Mouse (Mus musculus) kidney, embryonic 15.5 days (tissue): ENCODE results near the gene Myh7b. TPM values are rescaled to one million over a fixed set of nuclear protein-coding genes. Genes with fewer than 3 reads are reported as not detected.

Experiments
- ATAC-seq: fragments of 200-750 bp; cut with Nextera tagmentation; replicated peaks from 2 replicates; pipeline ENCODE4 v1.8.0; 2017; ENCODE audit warnings: moderate TSS enrichment; ENCODE audit not compliant: low FRiP score
- H3K27ac ChIP-seq: fragments of 300-500 bp; sonication (generic); 2 replicates; pipeline ENCODE4 v1.5.1; 2015; ENCODE audit warnings: mild to moderate bottlenecking, inconsistent platforms
- H3K27me3 ChIP-seq: fragments of 300-500 bp; sonication (generic); 2 replicates; pipeline ENCODE4 v1.6.1; 2015; ENCODE audit warnings: inconsistent platforms
- H3K36me3 ChIP-seq: fragments of 300-500 bp; sonication (generic); 2 replicates; pipeline ENCODE4 v1.6.1; 2015; ENCODE audit warnings: inconsistent platforms
- H3K4me1 ChIP-seq: fragments of 300-500 bp; sonication (generic); 2 replicates; pipeline ENCODE4 v1.6.1; 2015; ENCODE audit warnings: inconsistent platforms
- H3K4me2 ChIP-seq: fragments of 300-500 bp; sonication (generic); 2 replicates; pipeline ENCODE4 v1.6.1; 2015; ENCODE audit warnings: moderate library complexity, mild to moderate bottlenecking, inconsistent platforms
- H3K4me3 ChIP-seq: fragments of 300-500 bp; sonication (generic); replicated peaks from 2 replicates; pipeline ENCODE4 v1.5.1; 2015; ENCODE audit warnings: mild to moderate bottlenecking, inconsistent platforms
- H3K9ac ChIP-seq: fragments of 300-500 bp; sonication (generic); 2 replicates; pipeline ENCODE4 v1.6.1; 2015; ENCODE audit warnings: mild to moderate bottlenecking, inconsistent platforms
- H3K9me3 ChIP-seq: fragments of 300-500 bp; sonication (generic); replicated peaks from 2 replicates; pipeline ENCODE4 v1.6.1; 2016; ENCODE audit warnings: inconsistent platforms
- WGBS: fragments of 180-500 bp; shearing (Covaris S2); methylation state at CpG from one replicate; pipeline ENCODE4 v1.1.7; 2015; ENCODE audit warnings: mixed read lengths; 5-methylcytosine and 5-hydroxymethylcytosine counted together
- polyA plus RNA-seq: library from polyadenylated mRNA; unstranded; fragments of >200 nt; fragmentation: Nextera tagmentation; extraction: Ambion mirVana; gene quantifications from 2 replicates; pipeline ENCODE4 v1.2.1, GENCODE M21; 2015

Myh7b gene
- polyA plus RNA-seq, 1 experiment from 2014 or later, result 0.93 TPM

- Histone ChIP-seq H3K27ac (no peak overlapping the region), H3K4me2 (no peak overlapping the region), H3K9ac (no peak overlapping the region), H3K4me3 (no peak overlapping the region), H3K36me3 (peaks cover 10% of the 10 kb centered on the region), H3K27me3 (peaks cover 80% of the 10 kb centered on the region), H3K9me3 (no peaks in the 10 kb centered on the region), H3K4me1 (peaks cover 50% of the 10 kb centered on the region)
- no peak for ATAC-seq
- WGBS, result 83% methylated on average over 9 of the region's 9 CpGs
These were observed 17.1 kb downstream of the Myh7b start for GRCm38 (mm10) chr2:155628112-155628511.

DNA sequence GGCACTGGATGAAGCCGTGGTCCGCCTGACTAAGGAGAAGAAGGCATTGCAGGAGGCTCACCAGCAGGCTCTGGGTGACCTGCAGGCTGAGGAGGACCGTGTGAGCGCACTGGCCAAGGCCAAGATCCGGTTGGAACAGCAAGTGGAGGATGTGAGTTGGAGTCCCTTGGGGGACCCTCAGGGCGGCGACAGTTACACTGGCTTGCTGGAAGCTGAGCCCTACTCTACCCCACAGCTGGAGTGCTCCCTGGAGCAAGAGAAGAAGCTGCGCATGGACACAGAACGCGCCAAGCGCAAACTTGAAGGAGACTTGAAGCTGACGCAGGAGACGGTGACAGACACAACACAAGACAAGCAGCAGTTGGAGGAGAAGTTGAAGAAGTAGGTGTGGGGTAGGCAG, 17.5 kb downstream of the Myh7b start:
- peaks cover 82% of the 10 kb centered on the region for H3K27me3 ChIP-seq

GRCm38 (mm10) chr2:155629231-155629661, 18.2 kb downstream of the Myh7b start:
- peak; percentile 30 for ATAC-seq
- Histone ChIP-seq H3K4me2 (peak overlapping the region; percentile 75), H3K27me3 (peaks cover 79% of the 10 kb centered on the region), H3K9me3 (no peaks in the 10 kb centered on the region), H3K4me1 (peaks cover 50% of the 10 kb centered on the region), H3K4me3 (peak overlapping the region; percentile 42), H3K9ac (peak overlapping the region; percentile 37), H3K27ac (no peak overlapping the region), H3K36me3 (peaks cover 21% of the 10 kb centered on the region)
- WGBS, result 2% methylated on average over 35 of the region's 35 CpGs

More for the DNA sequence above, 17.5 kb downstream of the Myh7b start:
- peaks cover 14% of the 10 kb centered on the region for H3K36me3 ChIP-seq
- 82% methylated on average over 13 of the region's 13 CpGs for WGBS
- H3K9me3 ChIP-seq, result no peaks in the 10 kb centered on the region
- H3K4me3 ChIP-seq, result no peak overlapping the region
- no peak for ATAC-seq
- no peak overlapping the region for H3K9ac ChIP-seq
- H3K4me2 ChIP-seq, result peak overlapping the region; percentile 75
- no peak overlapping the region for H3K27ac ChIP-seq
- H3K4me1 ChIP-seq, result peaks cover 50% of the 10 kb centered on the region

GRCm38 (mm10) chr2:155630153-155630552, 19.1 kb downstream of the Myh7b start:
- ATAC-seq, result no peak
- H3K4me1 ChIP-seq, result peaks cover 50% of the 10 kb centered on the region
- H3K27ac ChIP-seq, result no peak overlapping the region
- no peak overlapping the region for H3K9ac ChIP-seq
- no peaks in the 10 kb centered on the region for H3K9me3 ChIP-seq
- H3K4me2 ChIP-seq, result peak overlapping the region; percentile 2; the same call in 1 of the 2 replicates
- H3K4me3 ChIP-seq, result no peak overlapping the region
- H3K36me3 ChIP-seq, result peaks cover 30% of the 10 kb centered on the region
- H3K27me3 ChIP-seq, result peaks cover 79% of the 10 kb centered on the region
- 42% methylated on average over 20 of the region's 20 CpGs for WGBS

GRCm38 (mm10) chr2:155630590-155631416, 19.8 kb downstream of the Myh7b start:
- H3K27ac ChIP-seq, result no peak overlapping the region
- H3K9me3 ChIP-seq, result no peaks in the 10 kb centered on the region
- ATAC-seq, result no peak
- peak overlapping the region; percentile 2; the same call in 1 of the 2 replicates for H3K4me2 ChIP-seq
- no peak overlapping the region for H3K4me3 ChIP-seq
- peaks cover 50% of the 10 kb centered on the region for H3K4me1 ChIP-seq
- peaks cover 37% of the 10 kb centered on the region for H3K36me3 ChIP-seq
- 26% methylated on average over 43 of the region's 43 CpGs for whole genome bisulfite sequencing
- H3K9ac ChIP-seq, result no peak overlapping the region
- peaks cover 73% of the 10 kb centered on the region for H3K27me3 ChIP-seq

GRCm38 (mm10) chr2:155632138-155632936, 21.3 kb downstream of the Myh7b start:
- no peak overlapping the region for H3K4me2 ChIP-seq
- peaks cover 52% of the 10 kb centered on the region for H3K36me3 ChIP-seq
- H3K4me1 ChIP-seq, result peaks cover 42% of the 10 kb centered on the region
- no peak overlapping the region for H3K4me3 ChIP-seq
- H3K27ac ChIP-seq, result no peak overlapping the region
- H3K27me3 ChIP-seq, result peaks cover 61% of the 10 kb centered on the region
- H3K9ac ChIP-seq, result no peak overlapping the region
- 72% methylated on average over 30 of the region's 30 CpGs for WGBS
- ATAC-seq, result no peak
- no peaks in the 10 kb centered on the region for H3K9me3 ChIP-seq

GRCm38 (mm10) chr2:155633121-155633520, 22.1 kb downstream of the Myh7b start:
- Histone ChIP-seq H3K4me1 (peaks cover 42% of the 10 kb centered on the region), H3K27ac (no peak overlapping the region), H3K36me3 (peaks cover 60% of the 10 kb centered on the region), H3K4me3 (no peak overlapping the region), H3K27me3 (peaks cover 53% of the 10 kb centered on the region), H3K9ac (no peak overlapping the region), H3K9me3 (no peaks in the 10 kb centered on the region), H3K4me2 (no peak overlapping the region)
- 70% methylated on average over 19 of the region's 19 CpGs for WGBS
- no peak for ATAC-seq

DNA sequence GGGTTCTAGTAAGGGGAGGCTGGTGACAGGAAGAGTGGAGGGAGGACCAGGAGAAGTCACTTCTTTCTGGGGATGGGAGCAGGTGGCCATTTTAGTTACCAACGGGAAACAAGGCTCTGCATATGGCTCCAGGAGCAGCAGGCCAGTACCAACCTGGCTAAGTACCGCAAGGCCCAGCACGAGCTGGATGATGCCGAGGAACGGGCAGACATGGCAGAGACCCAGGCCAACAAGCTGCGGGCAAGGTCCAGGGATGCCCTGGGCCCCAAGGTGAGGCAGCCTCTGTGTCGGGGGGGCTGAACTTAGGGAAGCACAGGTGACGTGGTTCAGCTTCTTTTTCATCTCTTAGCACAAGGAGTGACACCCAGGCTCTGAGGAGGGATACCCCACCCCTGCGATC, 22.7 kb downstream of the Myh7b start:
- Histone ChIP-seq H3K4me3 (no peak overlapping the region), H3K27me3 (peaks cover 47% of the 10 kb centered on the region), H3K4me1 (peaks cover 41% of the 10 kb centered on the region), H3K36me3 (peaks cover 66% of the 10 kb centered on the region), H3K27ac (no peak overlapping the region), H3K9ac (no peak overlapping the region), H3K4me2 (no peak overlapping the region), H3K9me3 (no peaks in the 10 kb centered on the region)
- 94% methylated on average over 9 of the region's 9 CpGs for WGBS
- no peak for ATAC-seq

DNA sequence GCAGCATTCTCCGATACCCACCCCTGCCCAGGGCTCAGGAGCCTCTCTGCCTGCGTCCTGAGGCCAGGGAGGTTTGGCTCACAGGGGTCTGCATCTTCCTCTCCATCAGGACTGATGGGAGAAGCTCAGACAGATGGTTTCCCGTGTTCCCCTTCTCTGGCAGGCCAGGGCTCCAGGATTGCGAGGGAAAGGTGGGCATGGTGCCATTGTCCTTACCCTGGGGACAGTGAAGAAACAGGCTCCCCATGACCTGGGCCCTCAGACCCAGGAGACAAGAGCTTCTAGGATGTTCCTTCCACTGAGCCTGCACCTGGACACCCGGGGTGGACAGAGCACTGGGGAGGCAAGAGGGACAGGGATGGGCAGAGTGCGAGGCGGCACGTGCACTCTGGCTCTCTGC, 23.6 kb downstream of the Myh7b start:
- Histone ChIP-seq H3K4me3 (no peak overlapping the region), H3K4me1 (peaks cover 32% of the 10 kb centered on the region), H3K27me3 (peaks cover 38% of the 10 kb centered on the region), H3K9me3 (no peaks in the 10 kb centered on the region), H3K9ac (no peak overlapping the region), H3K36me3 (peaks cover 75% of the 10 kb centered on the region), H3K27ac (no peak overlapping the region), H3K4me2 (no peak overlapping the region)
- 91% methylated on average over 8 of the region's 8 CpGs for WGBS
- no peak for ATAC-seq

DNA sequence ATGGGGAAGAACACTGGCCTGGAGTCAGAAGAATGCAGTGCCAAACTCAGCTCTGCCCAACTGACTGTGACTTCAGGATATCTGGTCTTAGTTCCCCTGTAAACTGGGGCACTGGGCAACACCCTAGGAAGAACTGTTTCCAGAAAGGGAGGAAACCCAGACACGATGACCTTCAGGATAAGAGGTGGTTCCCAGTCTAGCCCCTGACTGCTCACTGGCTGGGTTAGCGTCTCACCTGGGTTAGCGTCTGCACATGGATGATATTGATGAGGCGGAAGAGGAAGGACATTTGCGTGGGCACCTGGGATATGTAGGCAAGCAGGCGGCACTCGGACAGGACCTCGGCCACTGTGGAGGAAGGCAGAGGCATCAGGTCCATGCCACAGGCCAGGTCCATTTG, 24.9 kb downstream of the Myh7b start:
- H3K9me3 ChIP-seq, result no peaks in the 10 kb centered on the region
- no peak overlapping the region for H3K27ac ChIP-seq
- peaks cover 24% of the 10 kb centered on the region for H3K27me3 ChIP-seq
- 95% methylated on average over 8 of the region's 8 CpGs for WGBS
- no peak overlapping the region for H3K9ac ChIP-seq
- no peak overlapping the region for H3K4me2 ChIP-seq
- no peak for ATAC-seq
- no peak overlapping the region for H3K4me3 ChIP-seq
- H3K36me3 ChIP-seq, result peaks cover 89% of the 10 kb centered on the region
- H3K4me1 ChIP-seq, result peaks cover 18% of the 10 kb centered on the region

DNA sequence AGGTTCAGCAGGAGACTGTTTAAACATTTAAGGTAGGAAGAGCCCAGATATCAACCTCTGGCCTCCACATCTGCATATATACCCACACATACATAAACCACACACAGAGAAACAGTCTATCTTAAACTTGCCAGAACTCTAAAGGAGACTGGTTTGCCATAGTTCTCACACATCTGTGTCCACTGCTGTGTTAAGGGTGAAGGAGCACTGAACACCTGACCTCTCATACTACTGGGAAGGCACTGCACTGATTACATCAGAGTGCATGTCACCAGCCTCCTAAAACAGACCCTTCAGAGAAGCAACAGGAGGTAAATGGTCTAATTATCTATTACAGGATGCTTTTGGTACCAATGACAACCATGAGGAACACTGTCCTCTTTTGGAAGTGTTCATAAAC, 25.9 kb downstream of the Myh7b start:
- Histone ChIP-seq H3K27me3 (peaks cover 16% of the 10 kb centered on the region), H3K27ac (no peak overlapping the region), H3K4me2 (no peak overlapping the region), H3K36me3 (peaks cover 98% of the 10 kb centered on the region), H3K9ac (no peak overlapping the region), H3K4me3 (no peak overlapping the region), H3K9me3 (no peaks in the 10 kb centered on the region), H3K4me1 (peaks cover 10% of the 10 kb centered on the region; the same call in 1 of the 2 replicates)
- ATAC-seq, result no peak

DNA sequence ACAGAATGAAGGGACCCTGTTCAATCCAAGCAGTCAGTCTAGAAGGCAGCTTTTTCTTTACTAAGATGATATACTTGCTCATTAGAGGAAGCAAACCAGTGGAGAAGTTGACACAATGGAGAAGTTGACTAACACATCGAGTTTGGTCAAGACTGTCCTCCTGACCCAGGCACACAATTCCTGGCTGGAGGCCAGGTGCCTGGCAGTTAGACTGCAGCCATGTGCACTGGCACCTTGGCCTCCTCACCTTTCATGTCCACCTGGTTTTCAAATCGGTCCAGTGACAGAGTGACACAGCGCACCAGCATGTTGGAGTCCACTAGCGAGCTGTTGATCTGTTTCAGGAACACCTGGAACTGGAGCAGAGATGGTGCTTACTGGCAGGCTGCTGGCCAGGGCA, 26.4 kb downstream of the Myh7b start:
- Histone ChIP-seq H3K9ac (no peak overlapping the region), H3K27me3 (peaks cover 11% of the 10 kb centered on the region), H3K27ac (no peak overlapping the region), H3K4me1 (peaks cover 5% of the 10 kb centered on the region; the same call in 1 of the 2 replicates), H3K4me3 (no peak overlapping the region), H3K36me3 (peaks cover 98% of the 10 kb centered on the region), H3K4me2 (no peak overlapping the region), H3K9me3 (no peaks in the 10 kb centered on the region)
- WGBS, result 93% methylated on average over 4 of the region's 4 CpGs
- ATAC-seq, result no peak
